ENCODE assay signal across 23 mouse cellular contexts in the genomic region with DNA sequence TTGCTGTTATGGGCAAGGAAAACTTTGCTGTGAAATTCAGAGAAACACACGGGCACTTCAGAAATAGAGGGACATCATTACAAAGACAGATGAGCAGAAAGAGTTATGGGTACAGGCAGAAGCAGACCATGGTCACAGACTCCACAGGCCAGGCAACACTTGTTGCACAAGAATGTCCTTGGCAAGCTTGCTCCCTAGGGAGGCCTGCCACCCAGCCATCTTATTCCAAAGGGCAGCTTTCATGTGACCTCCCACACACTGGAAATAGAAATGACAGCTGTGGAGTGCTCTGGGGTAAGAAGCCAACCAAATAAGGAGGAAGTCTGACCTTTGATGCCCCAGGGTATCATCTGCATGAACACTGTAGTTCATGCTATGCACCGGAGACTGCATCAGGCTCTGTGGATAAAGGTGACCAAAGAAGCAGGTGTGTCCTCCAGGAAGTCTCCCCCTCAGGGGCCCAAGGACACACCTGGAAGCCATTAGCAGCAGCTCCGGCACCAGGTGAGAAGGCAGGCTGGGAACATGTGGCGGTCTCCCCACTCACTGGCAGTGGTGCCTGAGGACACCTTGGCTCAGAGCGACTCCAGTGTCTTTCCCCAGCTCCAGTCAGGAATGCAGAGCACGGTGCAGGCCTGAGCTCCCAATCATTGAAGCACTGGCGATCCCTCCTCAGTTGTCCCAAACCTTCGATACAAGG. TPM values are rescaled to one million over a fixed set of nuclear protein-coding genes. Genes with fewer than 3 reads are reported as not detected.
DNase-seq lines count a peak whose midpoint lies in the region; ATAC-seq and TF ChIP-seq lines count a peak whose summit lies in the region.
"Had no signal": no experiment of that assay in that cellular context is flagged by ENCODE, and none has a peak within 500 bp of the region (broad histone marks: within the 10 kb centered on the region; RNA-seq: fewer than 3 reads in every experiment).

No protein-coding gene starts in this region.

- ATAC-seq in liver, embryonic 12.5 days, result no peak
- ATAC-seq in hindbrain, embryonic 11.5 days (ENCODE audit: low FRiP score), result no peak
- ATAC-seq: CD4-positive, CD25-positive, alpha-beta regulatory T cell, adult 4 months; liver, postnatal 0 days; lung, postnatal 0 days; midbrain, embryonic 15.5 days had no signal

- intact Hi-C loops in heart, postnatal 25 days (cut with DNase I), result no loop called here
- intact Hi-C loops in gastrocnemius, adult 2 months (cut with DNase I), result no loop called here

- no peaks in the 10 kb centered on the region for H3K27me3 ChIP-seq in liver, adult 2 months (ENCODE audit: control insufficient read depth, insufficient read depth, low read length)
- peaks cover 91% of the 10 kb centered on the region for H3K27me3 ChIP-seq in liver, embryonic 12.5 days (replicated peaks)
- H3K27me3 ChIP-seq in hindbrain, embryonic 11.5 days (ENCODE audit: control insufficient read depth, insufficient read depth, low read length), result no peaks in the 10 kb centered on the region; the same call in 1 of the 2 replicates
- H3K27me3 ChIP-seq: midbrain, embryonic 15.5 days had no signal

- no peak for TF ChIP-seq CTCF in liver, adult 2 months (IDR thresholded peaks at IDR 0.05; ENCODE audit: low read depth, low read length)
- TF ChIP-seq CTCF in gastrocnemius, adult 2 months (IDR thresholded peaks at IDR 0.05), result no peak

- DNase-seq in heart, adult 18-20 months, result peak; percentile 42 to 51
- no peak for DNase-seq in heart, postnatal 25 days (ENCODE audit: low spot score)
- peak; percentile 93 for DNase-seq in liver, adult 2 months (ENCODE audit: extremely low read depth, low read depth, low spot score)
- peak; percentile 90 for DNase-seq in gastrocnemius, adult 2 months
- DNase-seq in skeletal muscle tissue, adult 2 months (ENCODE audit: low read depth, low spot score), result peak; percentile 97
- DNase-seq in thymus, adult 18-20 months, result no peak
- DNase-seq in hindbrain, embryonic 11.5 days (ENCODE audit: low spot score), result no peak
- DNase-seq: cerebellum, adult 18-20 months; cerebellum, postnatal 14 days; left cerebral cortex, postnatal 4 days; liver; liver, postnatal 0 days; right cerebral cortex, postnatal 14 days; thymus, postnatal 25 days had no signal

- no peak overlapping the region for H3K4me3 ChIP-seq in liver, adult 2 months (ENCODE audit: insufficient read depth, low read depth, low read length)
- H3K4me3 ChIP-seq in liver, embryonic 12.5 days, result no peak overlapping the region
- H3K4me3 ChIP-seq in gastrocnemius, adult 2 months, result peak overlapping the region; percentile 63
- H3K4me3 ChIP-seq in hindbrain, embryonic 11.5 days (ENCODE audit: low read depth, low read length), result no peak overlapping the region
- H3K4me3 ChIP-seq: embryonic facial prominence, embryonic 12.5 days; midbrain, embryonic 15.5 days; neural tube, embryonic 12.5 days had no signal

- no peaks in the 10 kb centered on the region for H3K79me2 ChIP-seq in liver, adult 2 months (ENCODE audit: control insufficient read depth, insufficient read depth, low read length)

- H3K4me1 ChIP-seq in liver, adult 2 months (ENCODE audit: control insufficient read depth, insufficient read depth, low read length), result peaks cover 14% of the 10 kb centered on the region
- H3K4me1 ChIP-seq in liver, embryonic 12.5 days, result no peaks in the 10 kb centered on the region
- no peaks in the 10 kb centered on the region for H3K4me1 ChIP-seq in hindbrain, embryonic 11.5 days (replicated peaks; ENCODE audit: control insufficient read depth, insufficient read depth, low read length)
- H3K4me1 ChIP-seq: embryonic facial prominence, embryonic 12.5 days; midbrain, embryonic 15.5 days; neural tube, embryonic 12.5 days had no signal

- no peak for TF ChIP-seq POLR2A in liver, adult 2 months (IDR thresholded peaks at IDR 0.05; ENCODE audit: extremely low read depth, insufficient read depth, low read length)

- WGBS in liver, adult 2 months, result 67% methylated on average over 8 of the region's 8 CpGs
- 59% methylated on average over 8 of the region's 8 CpGs for WGBS in liver, embryonic 12.5 days (ENCODE audit: insufficient replicate concordance)
- WGBS in hindbrain, embryonic 11.5 days, result 79% methylated on average over 8 of the region's 8 CpGs

- no peaks in the 10 kb centered on the region for H3K9me3 ChIP-seq in liver, embryonic 12.5 days (replicated peaks)
- H3K9me3 ChIP-seq in hindbrain, embryonic 11.5 days (ENCODE audit: control insufficient read depth, low read length), result no peaks in the 10 kb centered on the region
- H3K9me3 ChIP-seq: embryonic facial prominence, embryonic 12.5 days; midbrain, embryonic 15.5 days; neural tube, embryonic 12.5 days had no signal

- no peak overlapping the region for H3K4me2 ChIP-seq in liver, embryonic 12.5 days
- H3K4me2 ChIP-seq in hindbrain, embryonic 11.5 days (replicated peaks; ENCODE audit: low read depth, low read length), result no peak overlapping the region
- H3K4me2 ChIP-seq: embryonic facial prominence, embryonic 12.5 days; heart, embryonic 11.5 days; hindbrain, embryonic 14.5 days; midbrain, embryonic 15.5 days; neural tube, embryonic 12.5 days had no signal

- H3K9ac ChIP-seq in liver, adult 2 months (ENCODE audit: low read depth, low read length), result no peak overlapping the region
- H3K9ac ChIP-seq in liver, embryonic 12.5 days, result no peak overlapping the region
- no peak overlapping the region for H3K9ac ChIP-seq in hindbrain, embryonic 11.5 days (ENCODE audit: low read depth, low read length)
- H3K9ac ChIP-seq: embryonic facial prominence, embryonic 12.5 days; hindbrain, embryonic 14.5 days; liver, postnatal 0 days; midbrain, embryonic 15.5 days; neural tube, embryonic 12.5 days had no signal

- no peaks in the 10 kb centered on the region for H3K36me3 ChIP-seq in liver, adult 2 months (ENCODE audit: control insufficient read depth, insufficient read depth, low read length)
- no peaks in the 10 kb centered on the region for H3K36me3 ChIP-seq in liver, embryonic 12.5 days
- no peaks in the 10 kb centered on the region for H3K36me3 ChIP-seq in hindbrain, embryonic 11.5 days (ENCODE audit: control insufficient read depth, insufficient read depth, low read length)
- H3K36me3 ChIP-seq: embryonic facial prominence, embryonic 12.5 days; midbrain, embryonic 15.5 days; neural tube, embryonic 12.5 days had no signal

- peak overlapping the region; percentile 29 for H3K27ac ChIP-seq in liver, adult 2 months (replicated peaks; ENCODE audit: insufficient read depth, low read depth, low read length)
- no peak overlapping the region for H3K27ac ChIP-seq in liver, embryonic 12.5 days
- H3K27ac ChIP-seq in gastrocnemius, adult 2 months, result peak overlapping the region; percentile 96
- H3K27ac ChIP-seq in hindbrain, embryonic 11.5 days (ENCODE audit: low read depth, low read length), result no peak overlapping the region
- H3K27ac ChIP-seq: embryonic facial prominence, embryonic 12.5 days; hindbrain, embryonic 14.5 days; macrophage; midbrain, embryonic 15.5 days; neural tube, embryonic 12.5 days had no signal

RNA-seq across cellular contexts. Expression of gene Tpbgl, which starts 7.2 kb away (rescaled TPM):
- total RNA-seq in heart, adult 18-20 months (2021), result 1 to 10 TPM; 2.3 to 3.2 TPM
- total RNA-seq in heart, postnatal 25 days (2021), result 1 to 10 TPM; 3.0 to 3.9 TPM
- total RNA-seq in liver, adult 2 months (2014; rRNA removed), result 1.9 and 2.8 TPM in 2 replicates
- 6.3 and 6.4 TPM in 2 replicates for polyA plus RNA-seq in liver, adult 2 months (2012; rRNA removed)
- polyA plus RNA-seq in liver, embryonic 12.5 days (2016; fragmentation: Nextera tagmentation; extraction: Ambion mirVana), result 0.31 and 0.42 TPM in 2 replicates
- total RNA-seq in gastrocnemius, adult 2 months (2021), result 10 to 100 TPM; 47.8 to 69.3 TPM
- 0.63 and 0.73 TPM in 2 replicates for polyA plus RNA-seq in hindbrain, embryonic 11.5 days (2014; fragmentation: Nextera tagmentation; extraction: Ambion mirVana)

Comparison
In these comparisons a context has a peak if more than half of its experiments do, and no peak if none do; other contexts are left out.
1. DNase-seq: peak in heart, adult 18-20 months (2 of 2), liver, adult 2 months (single experiment), gastrocnemius, adult 2 months (single experiment) and skeletal muscle tissue, adult 2 months (single experiment); none in heart, postnatal 25 days (single experiment), thymus, adult 18-20 months (0 of 2) and hindbrain, embryonic 11.5 days (single experiment).
2. H3K27ac ChIP-seq: peak in liver, adult 2 months (single experiment) and gastrocnemius, adult 2 months (single experiment); none in liver, embryonic 12.5 days (single experiment) and hindbrain, embryonic 11.5 days (single experiment).
3. RNA of gene Tpbgl, which starts 7.2 kb away (total RNA-seq): 47.8 to 69.3 TPM in gastrocnemius, adult 2 months; 3.0 to 3.9 TPM in heart, postnatal 25 days, 2.3 to 3.2 TPM in heart, adult 18-20 months and 1.9 to 2.8 TPM in liver, adult 2 months; every median in the first group is over 4 times any median in the second.